Mouse (Mus musculus) embryonic stem cell, embryonic (primary cell): Measurements from ENCODE around the gene Rbm19.

ENCODE experiments used
- CTCF ChIA-PET, 4 experiments: fragments of 300-600 bp in 2 of 4; fragments of 350-600 bp in 2 of 4; sonication (Branson Sonifier 250); formaldehyde crosslinking; loops; one replicate each; lab custom pipeline; 2022; ENCODE audit warnings: inconsistent platforms in 2 of 4; lab: Charles Lee
- POLR2A ChIA-PET, 4 experiments: fragments of 300-600 bp in 2 of 4; fragments of 350-600 bp in 2 of 4; sonication (Branson Sonifier 250); formaldehyde crosslinking; loops; one replicate each; lab custom pipeline; 2022; ENCODE audit warnings: antibody characterized with exemption in 4 of 4, inconsistent platforms in 1 of 4; lab: Charles Lee

Rbm19 gene

DNA sequence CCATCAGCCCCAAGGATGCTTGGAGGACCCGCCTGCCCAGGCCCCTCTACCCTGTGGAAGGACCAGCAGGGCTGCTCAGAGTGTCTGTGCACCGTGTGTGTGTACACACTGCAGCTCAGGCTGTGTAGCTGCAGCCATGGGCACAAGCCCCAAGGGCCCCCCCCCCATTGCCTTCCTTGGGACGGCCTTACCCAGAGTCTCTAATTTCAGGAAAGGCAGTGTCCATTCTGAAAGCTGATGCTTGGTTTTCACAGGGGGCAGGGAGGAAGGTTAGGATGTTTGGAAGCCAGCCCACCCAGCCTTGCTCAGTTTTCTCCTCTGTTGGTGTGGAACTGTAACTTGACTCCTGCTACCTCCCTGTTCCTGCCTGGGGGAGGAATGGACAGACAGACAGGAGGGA is 30.6 kb downstream of the Rbm19 start:
- ChIA-PET CTCF (interaction anchor here in 3 of 4 experiments (0.6 to 1.4 kb wide), 6 partner anchors 19 to 459 kb away, joined by 3 to 4 read pairs (median 3); no protein-coding TSS in a partner anchor), POLR2A (interaction anchor here in 1 of 4 experiments (0.5 kb wide), 1 partner anchor 44 kb away, joined by 4 read pairs; no protein-coding TSS in a partner anchor)

DNA sequence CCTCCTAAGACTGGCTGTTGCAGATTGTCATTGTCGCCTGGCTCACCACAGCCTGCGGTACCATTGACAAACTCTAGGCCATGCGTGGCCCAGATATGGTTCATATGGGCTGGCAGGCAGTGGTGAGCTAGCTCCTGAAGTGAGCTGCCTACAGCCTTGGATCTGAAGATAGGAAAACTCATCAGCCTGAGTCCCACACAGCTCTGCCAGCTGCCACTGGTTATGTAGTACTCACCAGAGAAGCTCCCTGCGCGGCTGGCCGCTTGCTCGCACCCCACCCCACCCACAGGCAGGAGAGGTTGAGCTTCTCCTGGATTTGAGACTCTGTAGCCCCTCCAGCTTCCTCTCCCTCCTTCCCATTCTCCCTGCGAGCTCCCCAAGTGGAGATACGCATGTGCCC is 32.0 kb downstream of the Rbm19 start:
- ChIA-PET POLR2A (interaction anchor here in 1 of 4 experiments (0.8 kb wide), 1 partner anchor 309 kb away, joined by 3 read pairs; no protein-coding TSS in a partner anchor), CTCF (interaction anchor here (0.6 to 1.5 kb wide), 6 partner anchors 14 to 644 kb away, joined by 3 to 9 read pairs (median 3); no protein-coding TSS in a partner anchor)

DNA sequence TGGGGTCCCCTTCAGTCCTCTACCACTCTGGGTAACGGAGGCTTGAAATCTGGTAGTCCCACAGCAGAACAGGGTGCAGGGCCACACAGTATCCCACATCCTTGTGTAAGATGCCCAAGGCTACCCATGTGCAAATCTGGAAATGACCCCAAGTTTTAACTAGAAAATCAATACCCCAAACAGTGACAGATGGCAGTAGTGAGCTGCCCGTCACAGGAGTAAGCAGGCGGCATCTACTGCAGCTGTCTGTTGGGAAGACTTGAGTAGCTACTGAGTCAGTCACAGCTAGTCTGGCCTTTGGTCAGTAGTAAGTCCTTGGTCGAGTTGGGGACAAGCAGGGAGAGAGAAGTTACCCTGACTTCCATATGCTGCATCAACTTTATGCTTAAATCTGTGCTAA is 34.9 kb downstream of the Rbm19 start:
- ChIA-PET CTCF (interaction anchor here (0.6 to 2.3 kb wide), 17 partner anchors 8 to 314 kb away, joined by 3 to 10 read pairs (median 4); no protein-coding TSS in a partner anchor), POLR2A (interaction anchor here in 1 of 4 experiments (1.2 kb wide), 1 partner anchor 751 kb away, joined by 4 read pairs; no protein-coding TSS in a partner anchor)

DNA sequence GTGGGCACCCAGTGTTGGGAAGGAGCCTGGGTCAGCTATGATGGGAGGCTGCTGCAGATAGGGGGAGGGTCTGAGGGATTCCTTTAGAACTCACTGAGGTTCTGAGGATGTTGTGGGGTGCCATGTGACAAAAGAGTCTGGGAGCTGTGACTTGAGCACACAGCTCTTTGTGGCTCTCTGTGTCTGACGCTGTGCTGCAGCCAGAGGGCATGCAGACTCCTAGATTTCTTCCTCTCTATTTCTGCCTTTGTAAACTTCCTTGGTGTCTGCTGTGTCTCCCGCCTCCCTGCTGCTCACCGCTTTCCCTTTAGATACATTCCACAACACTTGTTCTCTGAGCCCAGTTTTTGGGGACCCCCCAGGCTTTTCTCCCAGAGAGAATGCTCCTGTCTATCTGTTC is 36.9 kb downstream of the Rbm19 start:
- CTCF ChIA-PET: interaction anchor here in 2 of 4 experiments (1.5 kb wide), 2 partner anchors 9 to 10 kb away, joined by 6 read pairs; no protein-coding TSS in a partner anchor

DNA sequence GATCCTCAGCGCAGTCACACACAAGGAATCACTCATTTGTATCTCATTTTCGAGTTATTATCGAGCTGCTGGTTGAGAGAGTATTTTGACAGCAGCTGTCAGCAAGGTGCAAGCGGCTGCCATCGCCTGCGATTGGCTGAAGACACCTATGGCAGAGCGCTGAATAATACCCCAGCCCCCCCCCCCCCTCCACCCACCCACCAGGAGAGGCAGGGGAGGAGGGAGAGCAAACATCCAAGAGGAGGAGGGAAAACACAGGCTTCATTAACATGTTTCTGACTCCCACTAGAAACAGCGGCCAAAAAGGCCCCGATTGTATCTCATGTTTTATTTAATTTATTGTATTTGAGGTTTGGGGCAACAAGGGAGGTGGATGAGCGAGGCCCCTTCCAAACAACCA is 39.4 kb downstream of the Rbm19 start:
- CTCF ChIA-PET: interaction anchor here in 1 of 4 experiments (1.2 kb wide), 1 partner anchor 10 kb away, joined by 3 read pairs; no protein-coding TSS in a partner anchor

More for the DNA sequence above, 36.9 kb downstream of the Rbm19 start:
- POLR2A ChIA-PET: no interaction called here

DNA sequence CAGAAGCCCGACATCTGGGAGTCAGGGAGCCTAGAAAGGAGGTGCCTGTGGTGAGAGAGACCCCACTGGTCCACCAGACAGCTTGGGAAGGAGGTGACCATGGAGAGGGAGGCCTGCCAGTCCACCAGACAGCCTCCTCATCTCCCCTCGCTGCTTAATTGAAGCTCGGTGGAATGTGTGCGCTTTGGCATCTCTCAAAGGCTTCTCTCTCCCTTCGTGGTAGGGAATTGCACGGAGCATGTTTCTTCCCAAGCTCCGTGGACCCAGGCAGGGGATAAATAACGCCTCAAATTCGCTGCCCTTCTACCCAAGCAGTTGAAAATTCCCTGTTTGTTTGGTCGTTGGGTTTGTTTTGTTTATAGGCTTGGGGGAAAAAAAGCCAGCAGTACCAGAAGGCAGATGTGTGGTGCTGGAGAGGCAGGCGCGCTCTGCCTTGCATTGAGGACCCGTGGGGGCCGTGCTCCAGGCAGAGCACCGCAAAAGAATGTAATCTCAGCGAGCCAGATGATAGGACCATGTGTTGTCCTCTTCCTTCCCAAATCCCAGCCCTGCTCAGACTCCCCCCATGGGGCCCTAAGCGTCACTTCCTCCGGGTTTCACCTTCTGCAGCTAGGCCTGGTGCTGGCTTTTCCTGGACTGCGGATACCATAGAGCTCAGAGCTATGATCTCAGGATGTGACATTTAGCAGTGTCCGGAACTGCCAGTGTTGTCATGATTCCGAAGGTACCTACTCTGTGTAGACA is 40.1 kb downstream of the Rbm19 start:
- ChIA-PET CTCF (interaction anchor here in 2 of 4 experiments (1.2 to 2.1 kb wide), 2 partner anchors 11 to 13 kb away, joined by 3 to 8 read pairs; no protein-coding TSS in a partner anchor), POLR2A (interaction anchor here in 1 of 4 experiments (0.6 kb wide), 1 partner anchor 82 kb away, joined by 7 read pairs; no protein-coding TSS in a partner anchor)

More for the DNA sequence above, 39.4 kb downstream of the Rbm19 start:
- POLR2A ChIA-PET: no interaction called here

DNA sequence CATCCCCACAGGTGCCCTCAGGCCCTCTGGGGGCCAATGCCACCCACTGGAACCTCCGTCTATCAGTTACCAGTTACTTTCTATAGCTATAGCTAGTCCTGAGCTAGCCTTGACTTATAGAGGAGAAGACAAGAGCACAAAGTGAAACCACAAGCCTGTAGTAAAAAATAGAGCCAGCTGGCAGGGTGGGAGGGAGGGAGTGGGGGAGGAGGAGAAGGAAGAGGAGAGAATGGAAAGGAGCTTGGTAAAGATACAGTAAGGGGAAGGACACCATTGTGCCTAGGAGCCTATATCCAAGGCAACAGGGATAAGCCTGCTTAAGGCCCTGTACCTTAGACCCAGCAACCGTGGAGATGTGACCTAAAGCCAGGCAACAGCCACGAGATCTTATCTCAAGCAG is 40.9 kb downstream of the Rbm19 start:
- ChIA-PET CTCF (interaction anchor here in 3 of 4 experiments (0.9 to 2.1 kb wide), 4 partner anchors 13 to 23 kb away, joined by 3 to 8 read pairs (median 4); no protein-coding TSS in a partner anchor), POLR2A (interaction anchor here in 1 of 4 experiments (1.3 kb wide), 1 partner anchor 20 kb away, joined by 4 read pairs; no protein-coding TSS in a partner anchor)

DNA sequence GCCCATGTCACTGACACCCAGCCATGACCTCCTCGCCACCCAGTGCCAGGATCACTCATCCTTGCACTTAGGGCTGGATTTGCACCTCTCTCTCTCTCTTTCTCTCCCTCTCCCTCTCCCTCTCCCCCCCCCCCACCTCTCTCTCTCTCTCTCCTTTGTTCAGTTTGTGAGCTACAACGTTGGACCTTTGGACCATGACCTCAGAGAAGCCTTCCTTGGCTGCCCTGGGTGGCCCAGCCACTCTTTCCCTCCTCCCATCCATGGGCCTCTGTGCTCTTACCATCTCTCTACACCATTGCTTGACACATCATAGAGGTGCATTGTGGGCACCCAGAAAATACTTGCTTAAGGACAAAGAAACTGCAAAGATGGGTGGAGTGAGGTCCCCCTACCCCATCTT is 42.2 kb downstream of the Rbm19 start:
- POLR2A ChIA-PET: interaction anchor here in 1 of 4 experiments (0.5 to 1.3 kb wide), 2 partner anchors 22 to 1266 kb away, joined by 3 to 4 read pairs; no protein-coding TSS in a partner anchor
- CTCF ChIA-PET: interaction anchor here in 1 of 4 experiments (1.2 to 1.4 kb wide), 2 partner anchors 25 to 29 kb away, joined by 3 read pairs; no protein-coding TSS in a partner anchor

DNA sequence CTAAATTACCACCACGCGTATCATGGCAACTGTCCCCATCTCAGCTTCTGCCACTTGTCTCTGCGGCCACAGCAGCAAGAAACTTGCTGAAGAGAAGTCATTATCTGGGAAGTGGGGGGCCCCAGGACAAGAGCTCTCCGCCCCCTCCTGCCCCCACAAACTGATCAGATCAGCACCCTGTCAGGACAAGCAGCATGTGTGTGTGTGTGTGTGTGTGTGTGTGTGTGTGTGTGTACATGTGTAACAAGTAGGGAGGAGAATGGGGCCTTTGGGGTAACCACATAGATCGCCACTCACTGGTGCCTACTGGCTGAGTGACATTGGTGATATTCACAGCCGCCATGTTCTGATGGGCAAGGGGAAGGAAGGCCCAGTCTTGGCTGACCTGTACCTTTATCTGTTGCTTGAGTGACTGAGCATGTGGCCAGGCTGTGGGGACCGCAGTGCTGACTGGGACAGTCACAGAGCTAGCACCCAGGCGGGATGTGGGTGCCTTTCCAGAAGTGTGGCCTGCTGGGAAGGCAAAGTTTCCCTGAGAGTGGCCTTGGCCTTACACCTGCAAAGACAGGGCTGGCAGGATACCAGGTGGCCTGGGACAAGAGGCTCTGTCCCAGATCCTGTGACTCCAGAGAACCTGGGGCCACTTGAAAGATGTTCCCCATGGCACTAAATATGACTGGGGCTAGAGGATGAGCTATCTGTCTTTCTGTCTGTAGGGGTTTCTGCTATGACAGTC is 44.8 kb downstream of the Rbm19 start:
- CTCF ChIA-PET: interaction anchor here in 3 of 4 experiments (0.7 to 1.9 kb wide), 4 partner anchors 10 to 17 kb away, joined by 3 to 4 read pairs (median 3); no protein-coding TSS in a partner anchor
- POLR2A ChIA-PET: interaction anchor here in 2 of 4 experiments (0.6 to 0.7 kb wide), 2 partner anchors 32 to 519 kb away, joined by 3 to 4 read pairs; no protein-coding TSS in a partner anchor

DNA sequence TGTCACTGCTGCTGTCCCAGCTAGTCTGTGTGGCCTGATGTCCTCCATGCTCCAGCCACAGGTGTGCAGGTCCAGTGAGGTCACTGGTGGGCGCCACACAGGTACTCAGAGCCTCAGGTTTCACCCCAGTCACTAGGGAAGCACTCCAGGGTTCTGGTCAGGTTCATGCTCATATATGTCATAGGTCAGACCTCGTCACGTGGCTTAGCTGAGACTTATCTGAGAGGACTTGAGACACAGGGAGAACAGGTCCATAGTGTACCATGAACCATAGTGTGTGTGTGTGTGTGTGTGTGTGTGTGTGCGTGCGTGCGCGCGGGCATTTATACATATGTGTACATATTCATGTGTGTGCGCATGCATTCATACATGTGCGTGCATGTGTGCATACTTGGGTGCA is 46.4 kb downstream of the Rbm19 start:
- CTCF ChIA-PET: interaction anchor here in 2 of 4 experiments (1.2 to 1.9 kb wide), 3 partner anchors 17 to 31 kb away, joined by 4 read pairs; no protein-coding TSS in a partner anchor
- POLR2A ChIA-PET: interaction anchor here in 1 of 4 experiments (0.8 to 1.2 kb wide), 3 partner anchors 10 to 29 kb away, joined by 3 read pairs; no protein-coding TSS in a partner anchor

DNA sequence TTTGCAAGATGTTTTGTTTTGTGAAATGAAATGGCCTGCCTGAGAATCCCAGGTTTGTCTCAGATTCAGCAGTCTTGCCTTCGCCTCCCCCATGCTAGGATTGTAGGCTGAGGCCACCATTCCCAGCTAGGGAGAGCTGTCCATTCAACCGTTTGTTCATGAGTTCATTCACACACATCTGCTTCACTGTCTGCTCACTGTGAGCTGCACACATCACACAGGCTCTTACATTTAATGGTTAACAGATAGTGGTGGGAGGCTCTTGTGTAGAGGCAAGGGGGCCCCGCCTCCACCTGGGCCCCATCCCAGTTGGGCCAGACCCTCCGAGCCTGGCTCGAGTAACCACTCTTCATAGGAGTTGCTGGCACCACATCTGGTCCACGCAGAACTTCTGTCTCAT is 47.2 kb downstream of the Rbm19 start:
- POLR2A ChIA-PET: interaction anchor here in 1 of 4 experiments (0.6 to 1.2 kb wide), 3 partner anchors 22 to 58 kb away, joined by 3 to 4 read pairs (median 3); no protein-coding TSS in a partner anchor
- CTCF ChIA-PET: interaction anchor here in 3 of 4 experiments (0.5 to 1.2 kb wide), 7 partner anchors 19 to 270 kb away, joined by 3 to 4 read pairs (median 3); no protein-coding TSS in a partner anchor

DNA sequence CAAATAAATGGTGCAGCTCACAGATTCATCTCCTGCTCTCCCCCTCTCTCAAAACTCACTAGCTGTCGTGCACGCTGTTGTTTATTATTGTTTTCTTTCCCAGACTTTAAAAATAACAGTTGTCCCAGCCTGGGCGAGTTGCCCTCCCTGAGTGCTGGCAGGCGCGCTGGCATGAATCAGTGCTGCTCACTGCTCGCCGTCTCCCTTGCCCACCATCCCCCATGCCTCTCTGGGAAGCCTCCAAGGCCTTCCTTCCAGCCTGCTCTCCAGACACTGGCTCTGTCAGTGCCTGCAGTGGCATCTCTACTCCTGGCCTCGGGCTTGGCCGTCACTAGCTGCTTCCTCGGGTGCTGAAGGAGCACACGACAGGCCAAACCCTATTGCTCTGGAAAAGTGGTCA is 48.2 kb downstream of the Rbm19 start:
- ChIA-PET CTCF (interaction anchor here in 3 of 4 experiments (0.6 to 1.2 kb wide), 4 partner anchors 21 to 950 kb away, joined by 3 to 5 read pairs (median 3); no protein-coding TSS in a partner anchor), POLR2A (no interaction called here)

DNA sequence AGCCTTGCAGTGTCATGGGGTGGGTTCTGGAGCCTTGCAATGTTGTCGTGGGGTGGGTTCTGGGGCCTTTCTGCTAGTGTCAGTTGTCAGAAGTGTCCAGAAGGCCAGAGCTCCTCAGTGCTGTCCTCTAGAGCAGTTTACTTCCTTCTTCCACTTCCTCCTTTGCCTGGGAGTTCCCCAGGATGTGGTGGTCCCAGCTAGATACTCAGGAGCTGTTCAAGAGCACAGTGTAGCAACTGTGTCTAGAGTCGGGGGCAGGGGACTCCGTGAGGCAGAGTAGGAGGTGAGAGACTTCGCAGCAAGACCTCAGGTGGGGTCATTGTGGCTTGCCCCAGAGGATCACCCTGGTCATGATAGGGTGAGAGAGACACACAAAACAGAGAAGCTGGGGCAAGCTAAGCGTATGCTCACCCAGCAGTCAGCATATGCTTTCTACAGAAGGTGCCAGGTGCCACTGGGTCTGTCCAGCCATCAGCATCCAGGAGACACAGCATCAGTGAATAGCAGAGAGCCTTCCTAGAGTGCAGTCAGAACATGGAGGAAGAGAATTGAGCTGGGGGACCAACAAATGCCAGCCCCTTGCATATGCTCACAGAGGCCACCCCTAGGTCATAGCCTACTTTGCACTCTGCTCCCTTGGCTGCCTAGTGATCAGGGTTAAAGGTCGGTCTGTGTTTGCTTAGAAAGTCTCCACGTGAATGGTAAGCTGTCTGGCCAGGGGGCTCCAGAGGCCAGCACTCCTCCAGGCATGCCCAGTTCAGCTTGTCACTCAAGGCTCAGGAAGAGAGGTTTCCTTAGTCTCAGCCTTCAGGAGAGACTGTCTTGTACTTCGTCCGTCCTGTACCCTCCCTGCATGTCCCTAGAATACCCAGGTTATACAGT is 49.0 kb downstream of the Rbm19 start:
- ChIA-PET CTCF (interaction anchor here in 2 of 4 experiments (0.6 to 1.2 kb wide), 4 partner anchors 20 to 951 kb away, joined by 3 to 5 read pairs (median 3); no protein-coding TSS in a partner anchor), POLR2A (interaction anchor here in 1 of 4 experiments (0.8 kb wide), 1 partner anchor 14 kb away, joined by 3 read pairs; no protein-coding TSS in a partner anchor)

DNA sequence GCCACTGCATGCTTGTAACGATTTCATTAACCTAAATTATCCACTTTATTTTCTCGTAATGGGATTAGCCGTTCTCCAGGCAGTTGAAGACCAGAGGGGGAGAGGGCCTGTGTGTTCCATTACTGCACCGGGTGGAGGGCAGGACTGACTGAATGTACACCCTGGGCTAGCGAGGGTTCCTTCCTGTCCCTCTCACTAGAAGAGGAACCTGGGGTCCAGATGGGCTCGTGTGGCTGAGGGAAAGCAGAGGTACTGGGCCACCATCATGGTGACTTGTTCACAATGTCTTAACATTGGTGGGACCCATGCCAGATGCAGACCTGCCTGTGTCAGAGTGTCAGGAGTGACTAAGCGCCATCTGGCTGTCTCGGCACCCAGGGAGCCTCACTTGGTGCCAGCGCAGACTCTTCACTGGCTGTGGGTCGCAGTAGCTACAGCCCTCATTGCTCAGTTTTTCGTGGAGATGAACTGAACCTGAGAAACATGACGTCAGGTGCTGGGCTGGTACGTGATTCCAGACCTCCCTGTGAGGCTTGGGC is 51.6 kb downstream of the Rbm19 start:
- ChIA-PET POLR2A (no interaction called here), CTCF (no interaction called here)

DNA sequence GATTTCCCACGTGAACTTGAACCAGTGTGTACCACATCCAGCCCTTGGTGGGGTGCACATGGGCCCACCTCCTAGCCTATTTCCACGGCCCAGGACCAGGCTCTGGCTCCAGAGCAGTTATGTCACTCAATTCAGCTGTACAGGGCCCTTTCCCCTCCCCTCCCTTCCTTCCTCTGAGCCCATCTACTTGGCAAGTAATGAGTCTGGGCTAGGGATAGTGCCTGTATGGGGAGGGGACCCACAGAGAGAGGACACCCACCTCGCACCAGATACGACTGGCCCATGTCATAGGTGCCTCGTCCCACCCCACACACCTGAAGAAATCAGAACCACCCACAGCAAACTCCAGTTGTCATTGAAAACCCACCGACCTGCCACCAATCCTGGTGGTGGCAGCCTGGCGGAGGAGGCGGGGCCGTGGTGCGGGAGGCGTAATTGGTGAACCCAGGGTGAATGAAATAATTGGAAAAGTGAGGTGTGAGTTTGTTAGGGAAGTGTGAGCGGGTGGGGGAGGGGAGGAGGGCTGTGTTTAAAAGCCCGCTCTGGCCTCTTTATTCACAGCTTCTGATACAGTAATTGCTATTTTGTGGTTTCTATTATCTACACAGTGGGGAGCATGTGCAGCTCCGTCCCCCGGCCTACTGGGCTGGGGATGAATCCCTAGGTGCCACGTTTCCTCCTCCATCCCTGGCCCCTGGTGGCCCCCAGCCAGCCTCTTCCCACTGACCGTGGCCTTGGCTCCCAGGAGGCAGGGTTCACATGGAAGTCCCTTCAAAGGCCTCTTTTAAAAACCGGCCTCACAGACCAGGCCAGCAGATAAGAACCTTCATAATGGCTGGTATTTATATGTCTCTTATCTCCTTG is 55.8 kb downstream of the Rbm19 start:
- POLR2A ChIA-PET: no interaction called here
- CTCF ChIA-PET: interaction anchor here in 3 of 4 experiments (0.6 to 1.3 kb wide), 4 partner anchors 26 to 564 kb away, joined by 3 to 4 read pairs (median 3); no protein-coding TSS in a partner anchor
